Mouse (Mus musculus) kidney, postnatal 14 days (tissue): ENCODE results near the gene Pcbp3.
A peak's percentile ranks its signal among the peaks of the same experiment; 100 is the strongest.

Experiments
- DNase-seq: peaks from one replicate; pipeline ENCODE4 v3.0.0; 2022; ENCODE audit warnings: mixed read lengths

Pcbp3 gene

DNA sequence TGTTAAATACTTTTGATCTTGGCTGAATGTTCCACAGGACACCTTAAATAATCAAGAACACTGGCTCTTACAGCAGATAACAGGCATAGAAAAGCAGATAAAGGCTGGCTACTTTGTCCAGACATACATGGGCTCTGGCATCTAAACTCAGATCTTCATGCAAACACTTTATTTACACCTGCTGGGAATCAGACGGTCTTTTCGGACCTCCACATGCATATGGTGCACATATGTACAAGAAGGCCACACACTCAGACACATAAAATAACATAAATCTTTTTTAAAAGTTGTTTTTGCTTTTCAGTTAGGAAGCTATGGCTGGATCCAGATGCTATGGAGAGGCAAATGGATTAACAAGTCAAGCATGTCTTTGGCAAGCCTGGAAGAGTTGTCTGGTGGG, 37.2 kb downstream of the Pcbp3 start:
- DNase-seq, result no peak

DNA sequence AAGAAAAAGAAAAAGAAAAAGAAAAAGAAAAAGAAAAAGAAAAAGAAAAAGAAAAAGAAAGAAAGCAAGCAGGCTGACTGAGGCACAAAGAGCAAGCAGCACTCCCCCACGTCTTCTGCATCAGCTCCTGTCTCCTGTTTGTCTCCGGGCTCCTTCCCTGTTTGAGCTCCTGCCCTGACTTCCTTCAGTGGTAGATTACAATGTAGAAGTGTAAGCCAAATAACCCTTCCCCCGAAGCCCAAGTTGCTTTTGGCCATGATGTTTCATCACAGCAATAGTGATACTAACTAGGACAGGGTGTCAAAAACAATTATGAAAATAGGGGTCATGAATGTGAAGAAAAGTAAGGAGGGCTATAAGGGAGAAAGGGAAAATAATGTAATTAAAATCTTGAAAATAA, 43.6 kb downstream of the Pcbp3 start:
- no peak for DNase-seq

GRCm38 (mm10) chr10:76906434-76906833, 55.3 kb downstream of the Pcbp3 start:
- peak; percentile 46 for DNase-seq

DNA sequence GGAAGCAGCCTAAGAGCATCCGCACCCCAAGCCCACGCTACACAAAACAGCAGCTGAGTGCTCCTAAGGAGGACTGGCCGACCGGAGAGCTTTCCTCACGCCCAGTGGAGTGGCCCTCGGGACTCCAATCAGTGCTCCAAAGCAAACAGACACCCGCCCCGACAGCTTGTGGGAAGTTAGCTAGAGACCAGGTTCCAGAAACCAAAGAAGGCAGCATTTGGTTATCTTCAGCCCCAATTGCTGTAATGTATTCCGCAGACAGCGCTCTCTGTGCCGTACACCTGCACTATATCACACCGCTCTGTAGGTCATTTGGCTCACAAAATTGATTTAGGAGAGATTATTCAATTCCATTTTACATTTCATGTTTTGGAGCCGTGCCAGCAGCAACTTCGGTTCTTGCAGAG, 55.7 kb downstream of the Pcbp3 start:
- peak; percentile 43 for DNase-seq

DNA sequence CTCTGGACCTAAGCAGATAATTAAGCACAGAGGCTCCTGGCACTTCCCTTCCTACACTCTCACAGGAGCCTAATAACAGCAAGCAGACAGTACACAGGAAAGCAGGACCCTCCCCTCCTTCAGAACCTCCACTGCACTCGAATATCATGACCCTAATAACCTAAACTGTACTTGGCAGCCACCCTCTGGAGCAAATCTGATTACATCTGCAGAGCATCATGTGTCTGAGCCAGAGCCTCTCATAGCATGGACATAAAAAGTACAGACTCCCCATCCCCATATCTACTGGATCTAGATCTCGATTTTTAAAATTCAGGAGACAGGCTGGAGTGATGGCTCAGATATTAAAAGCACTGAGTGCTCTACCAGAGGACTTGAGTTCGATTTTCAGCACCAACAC, 58.0 kb downstream of the Pcbp3 start:
- DNase-seq, result no peak

GRCm38 (mm10) chr10:76903099-76903498, 58.6 kb downstream of the Pcbp3 start:
- DNase-seq, result no peak

DNA sequence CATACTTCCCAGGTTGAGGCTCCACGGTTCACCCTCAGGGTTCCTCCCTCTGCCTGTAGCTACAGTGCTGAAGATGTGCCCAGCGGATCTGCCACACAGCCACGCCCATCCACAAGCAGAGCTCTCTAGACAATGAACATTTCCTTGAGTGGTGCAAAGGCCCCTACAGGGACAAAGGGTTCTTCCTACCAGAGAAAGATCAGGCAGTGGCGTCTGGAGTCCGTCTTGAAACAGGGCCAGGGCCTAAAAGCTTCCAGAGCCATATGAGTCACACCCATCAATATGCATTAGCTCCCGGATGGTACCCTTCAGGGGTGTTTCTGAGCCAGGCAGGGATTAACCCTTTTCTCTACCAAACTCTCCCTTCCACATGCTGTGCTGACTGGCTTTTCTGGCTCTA, 59.1 kb downstream of the Pcbp3 start:
- peak; percentile 69 for DNase-seq

GRCm38 (mm10) chr10:76898428-76898827, 63.3 kb downstream of the Pcbp3 start:
- DNase-seq, result no peak

- DNase-seq, result no peak
These were observed 70.2 kb downstream of the Pcbp3 start for GRCm38 (mm10) chr10:76891456-76891855.

DNA sequence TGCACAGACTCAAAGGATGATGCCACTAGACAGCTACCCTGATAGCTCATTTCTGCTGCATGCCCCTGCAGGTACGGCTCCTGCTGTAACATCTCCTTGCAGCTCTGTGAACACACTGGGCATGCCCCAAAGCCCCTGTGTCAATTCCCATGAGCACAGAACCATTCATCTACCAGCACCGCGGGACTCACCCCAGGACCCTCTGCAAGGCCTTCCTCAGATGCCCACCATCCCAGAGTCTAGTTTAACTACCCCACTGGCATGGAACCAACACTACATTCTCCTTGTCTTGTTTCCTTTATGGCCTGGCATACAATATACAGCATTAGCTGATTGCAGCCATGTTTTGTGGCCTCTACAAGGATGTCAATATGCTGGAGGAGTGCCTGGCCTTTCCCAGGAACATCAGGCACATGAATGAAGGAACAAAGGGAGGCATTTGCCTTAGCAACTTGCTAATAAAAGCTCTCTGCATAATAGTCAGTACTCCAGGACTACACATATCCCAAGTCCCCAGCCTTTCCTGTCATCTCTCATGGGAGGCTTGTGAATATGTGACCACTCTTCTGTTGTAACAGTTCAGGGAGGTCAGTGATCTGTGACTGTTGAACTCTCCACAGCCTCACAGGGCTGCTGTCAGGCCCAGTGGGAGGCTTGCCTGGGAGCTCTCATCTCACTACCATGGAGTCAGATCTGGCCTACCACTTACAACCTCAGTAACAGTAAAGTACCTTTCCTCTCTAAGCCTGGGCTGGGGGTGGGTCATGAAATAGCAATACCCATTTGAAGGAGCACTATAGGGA, 78.0 kb downstream of the Pcbp3 start:
- peak; percentile 59 for DNase-seq

DNA sequence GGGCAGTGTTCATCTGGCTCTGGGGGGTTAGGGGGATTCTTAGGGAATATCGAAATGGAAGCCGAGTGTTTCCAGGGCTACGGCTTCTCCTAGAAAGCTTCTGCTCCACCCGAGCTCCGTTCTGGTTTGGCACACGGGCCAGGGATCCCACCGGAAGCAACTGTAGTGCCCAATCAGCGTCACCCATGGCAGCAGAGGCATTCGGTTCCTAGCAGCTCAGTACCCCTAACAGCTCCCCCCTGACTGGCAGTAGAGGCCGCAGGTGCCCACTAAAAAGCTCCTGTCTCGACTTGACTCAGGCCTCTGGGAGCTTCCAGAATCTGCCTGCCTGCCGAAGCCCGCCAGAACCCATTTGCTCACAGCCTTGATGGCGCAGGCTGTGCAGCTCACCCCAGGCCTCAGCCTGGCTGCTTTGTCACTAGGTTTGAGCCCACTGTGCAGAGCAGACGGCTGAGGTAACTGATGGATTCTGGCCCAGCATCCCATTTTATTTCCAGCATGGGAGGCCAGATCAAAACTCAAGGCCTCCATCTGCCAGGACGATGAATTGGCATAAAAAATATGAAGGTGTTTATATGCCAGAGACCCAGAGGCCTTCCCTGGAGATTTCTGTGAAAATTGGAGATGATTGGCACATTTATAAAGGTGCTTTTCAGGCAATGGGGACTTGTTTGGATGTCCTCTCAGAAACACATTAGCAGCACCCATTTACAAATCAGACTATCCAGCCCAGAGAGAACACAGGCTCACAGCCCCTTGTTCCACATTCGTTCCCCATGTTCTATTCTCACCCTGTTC, 78.8 kb downstream of the Pcbp3 start:
- DNase-seq, result no peak

GRCm38 (mm10) chr10:76881900-76882299, 79.8 kb downstream of the Pcbp3 start:
- DNase-seq, result no peak

- no peak for DNase-seq
These were observed 86.4 kb downstream of the Pcbp3 start for GRCm38 (mm10) chr10:76875310-76875709.

DNA sequence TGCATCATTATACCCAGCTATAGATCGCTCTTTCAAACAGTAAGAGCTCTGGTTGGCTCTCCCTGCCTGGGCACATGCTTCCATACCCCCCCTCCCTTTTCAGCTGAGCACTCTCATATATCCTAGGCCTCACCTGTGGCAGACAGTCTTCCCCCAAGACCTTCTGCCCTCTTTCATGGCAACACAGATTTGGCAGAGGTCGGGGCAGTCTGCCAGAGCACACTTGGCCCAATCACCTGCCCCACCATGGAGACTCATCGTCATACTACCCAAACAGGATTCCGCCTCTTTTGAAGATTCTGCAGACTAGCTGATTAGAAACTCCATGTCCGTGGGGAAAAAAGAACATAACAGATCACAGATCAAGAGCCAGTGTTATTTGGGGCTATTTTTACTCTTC, 86.8 kb downstream of the Pcbp3 start:
- no peak for DNase-seq

DNA sequence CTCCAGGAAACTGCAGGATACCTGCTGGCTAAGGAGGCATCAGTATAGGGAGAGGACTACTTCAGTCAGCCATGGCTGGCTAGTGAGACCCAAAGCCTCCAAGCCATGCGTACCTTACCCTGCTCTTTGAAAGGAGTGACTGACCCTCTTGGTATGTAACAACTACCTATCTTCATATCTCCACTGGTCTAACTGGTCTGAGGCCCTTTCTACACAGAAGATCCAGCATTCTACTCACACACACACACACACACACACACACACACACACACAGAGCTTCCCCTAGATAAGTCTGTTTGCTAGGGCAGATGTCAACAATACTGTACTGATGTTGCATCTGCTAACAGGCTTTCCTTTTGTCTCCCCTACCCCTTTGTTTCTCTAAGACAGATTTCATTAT, 87.3 kb downstream of the Pcbp3 start:
- DNase-seq, result no peak

DNA sequence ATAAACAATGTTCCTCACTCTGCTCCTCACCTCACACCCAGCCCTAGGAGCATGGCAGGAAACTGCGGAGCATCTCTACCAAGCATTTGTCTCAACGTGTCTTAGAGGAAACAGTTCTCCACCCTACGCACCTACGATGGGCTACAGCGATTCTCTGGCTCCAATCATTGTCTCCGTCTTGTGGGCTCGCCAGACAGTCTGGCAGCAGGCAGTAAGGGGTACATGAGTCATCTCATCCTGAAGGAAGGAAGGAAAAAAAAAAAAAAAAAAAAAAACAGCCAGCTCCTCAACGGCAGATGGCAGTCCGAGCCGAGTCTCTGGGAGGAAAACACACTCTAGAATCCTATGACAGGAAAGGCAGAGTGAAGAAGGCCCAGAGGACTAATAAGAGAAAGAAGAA, 87.7 kb downstream of the Pcbp3 start:
- peak; percentile 21 for DNase-seq

- DNase-seq, result no peak
These were observed 89.0 kb downstream of the Pcbp3 start for GRCm38 (mm10) chr10:76872736-76873135.

GRCm38 (mm10) chr10:76865936-76866335, 95.8 kb downstream of the Pcbp3 start:
- DNase-seq, result no peak

GRCm38 (mm10) chr10:76860998-76861397, 100.7 kb downstream of the Pcbp3 start:
- no peak for DNase-seq

DNA sequence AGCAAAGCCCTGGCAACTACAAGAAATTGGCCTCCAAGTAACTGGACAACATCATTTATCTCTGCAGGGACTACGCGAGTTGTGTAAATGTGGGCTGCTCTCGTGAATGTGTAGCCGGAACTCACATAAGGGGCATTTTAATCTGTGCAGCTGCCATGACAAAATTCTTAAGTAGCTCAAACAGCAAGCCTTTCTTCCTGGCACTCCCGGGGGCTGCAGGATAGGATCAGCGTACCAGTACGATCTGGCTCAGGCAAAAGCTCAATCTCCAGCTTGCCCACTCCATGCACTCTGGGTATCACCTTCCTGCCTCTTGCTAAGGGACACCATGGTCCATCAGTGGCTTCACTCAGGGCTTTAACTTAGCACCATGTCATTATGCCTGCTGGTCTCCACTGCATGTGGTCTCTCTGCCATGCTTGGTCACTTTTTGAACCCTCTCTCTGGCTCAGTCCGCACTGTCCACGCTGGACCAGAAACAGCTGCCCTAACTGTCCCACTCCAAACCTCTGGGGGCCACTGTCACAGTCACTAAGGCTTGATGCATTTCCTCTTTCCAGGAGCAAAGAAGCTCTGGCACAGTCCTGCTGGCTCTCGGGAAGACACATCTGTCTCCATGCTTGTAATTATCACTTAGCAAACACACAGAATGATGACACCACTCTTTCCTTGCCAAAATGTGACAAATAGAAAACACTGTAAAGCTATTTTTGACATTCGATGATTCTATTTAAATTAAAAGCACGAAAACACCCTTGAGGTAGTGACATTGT, 102.1 kb downstream of the Pcbp3 start:
- no peak for DNase-seq

GRCm38 (mm10) chr10:76857879-76858278, 103.8 kb downstream of the Pcbp3 start:
- DNase-seq, result no peak

GRCm38 (mm10) chr10:76846480-76846879, 115.2 kb downstream of the Pcbp3 start:
- peak; percentile 11 for DNase-seq

GRCm38 (mm10) chr10:76844901-76845300, 116.8 kb downstream of the Pcbp3 start:
- peak; percentile 10 for DNase-seq
